Mouse (Mus musculus) urinary bladder, postnatal 4 days (tissue): ENCODE measurements around the gene Nek9.

ENCODE experiments used
- DNase-seq, 2 experiments: peaks; one replicate each; pipeline ENCODE4 v3.0.0; 2021 to 2022; ENCODE audit warnings: low spot score in 2 of 2

Gene Nek9

DNA sequence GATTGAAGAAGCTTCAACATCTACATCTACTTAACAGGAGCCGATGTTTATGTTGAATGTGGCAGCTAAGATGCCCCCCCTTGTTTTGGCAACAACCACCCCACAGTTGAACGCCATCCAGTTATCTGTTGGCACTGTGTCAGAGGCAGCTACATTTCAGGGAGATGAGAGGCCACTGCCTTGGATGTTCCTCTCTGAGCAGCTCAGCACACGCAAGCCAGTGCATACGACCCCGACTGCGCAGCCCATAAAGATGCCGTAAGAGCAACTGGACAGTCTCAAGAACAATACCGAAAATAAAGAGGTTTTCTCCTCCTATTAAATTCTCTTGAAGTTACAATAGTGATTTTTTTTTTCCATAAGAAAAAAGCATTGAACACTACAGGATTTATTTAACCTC is 74.6 kb downstream of the Nek9 start:
- DNase-seq: no peak

DNA sequence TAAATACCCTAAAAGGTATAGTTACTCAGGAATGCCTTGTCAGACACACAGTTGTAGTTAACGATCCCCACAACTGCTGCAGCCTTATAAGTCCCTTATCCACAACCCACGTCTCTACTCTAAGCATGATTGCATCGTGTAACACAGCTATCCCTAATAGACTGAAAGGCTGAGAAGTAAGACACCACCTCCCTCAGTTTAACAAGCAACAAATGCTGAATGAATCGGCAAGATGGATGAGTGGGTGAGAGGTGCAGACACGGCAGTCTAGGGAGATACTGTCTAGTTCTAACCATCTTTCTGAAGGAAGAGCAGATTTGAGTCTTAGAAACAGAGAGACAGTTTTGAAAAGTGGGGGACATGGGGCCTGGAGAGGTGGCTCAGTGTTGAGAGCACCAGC is 76.0 kb downstream of the Nek9 start:
- DNase-seq: no peak

DNA sequence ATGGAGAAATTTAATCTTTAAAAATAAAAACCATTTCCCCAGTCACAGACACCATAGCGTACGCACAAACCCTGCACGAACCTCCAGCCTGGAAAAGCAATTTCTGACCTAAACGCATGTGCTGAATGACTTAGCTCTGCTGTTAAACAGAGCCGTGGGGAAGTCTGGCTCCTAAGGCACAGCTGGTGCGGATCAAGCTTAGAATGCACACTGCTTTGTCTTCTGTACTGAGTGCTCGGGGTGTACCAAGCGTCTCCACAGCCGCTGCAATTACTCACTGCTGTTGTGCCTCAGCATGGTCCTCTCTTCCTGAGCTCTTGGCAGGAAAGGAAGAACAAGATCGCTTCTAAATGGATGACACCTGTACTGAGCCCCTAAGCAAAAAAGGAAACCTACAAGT is 76.7 kb downstream of the Nek9 start:
- DNase-seq: no peak

DNA sequence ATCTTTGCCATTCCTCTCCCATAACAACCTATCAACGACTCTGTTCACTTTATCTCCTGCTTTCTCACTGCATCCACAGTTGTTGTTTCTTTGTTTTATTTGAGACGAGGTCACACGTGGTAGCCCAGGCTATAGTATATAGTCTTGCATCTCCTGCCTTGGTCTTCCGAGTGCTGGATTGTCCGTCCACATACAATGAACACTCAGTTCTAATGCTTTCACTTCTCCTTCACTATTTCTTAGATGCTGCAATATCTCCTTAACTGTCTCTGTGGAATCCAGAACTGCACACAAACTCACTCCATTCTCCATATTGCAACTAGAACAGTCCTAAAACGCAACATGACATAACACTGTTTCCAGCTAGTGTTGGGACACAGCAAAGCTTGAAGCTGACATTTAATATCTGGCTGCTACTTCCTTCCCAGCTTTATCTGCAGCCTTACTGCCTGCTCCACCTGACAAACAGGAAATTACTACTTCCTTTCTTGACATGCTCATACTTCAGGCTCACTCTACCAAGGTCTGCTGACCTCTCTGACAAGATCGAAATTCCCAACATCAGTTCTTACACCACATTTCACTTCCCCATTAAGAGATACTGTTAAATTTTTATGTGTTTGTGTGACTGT is 82.0 kb downstream of the Nek9 start:
- no peak for DNase-seq

DNA sequence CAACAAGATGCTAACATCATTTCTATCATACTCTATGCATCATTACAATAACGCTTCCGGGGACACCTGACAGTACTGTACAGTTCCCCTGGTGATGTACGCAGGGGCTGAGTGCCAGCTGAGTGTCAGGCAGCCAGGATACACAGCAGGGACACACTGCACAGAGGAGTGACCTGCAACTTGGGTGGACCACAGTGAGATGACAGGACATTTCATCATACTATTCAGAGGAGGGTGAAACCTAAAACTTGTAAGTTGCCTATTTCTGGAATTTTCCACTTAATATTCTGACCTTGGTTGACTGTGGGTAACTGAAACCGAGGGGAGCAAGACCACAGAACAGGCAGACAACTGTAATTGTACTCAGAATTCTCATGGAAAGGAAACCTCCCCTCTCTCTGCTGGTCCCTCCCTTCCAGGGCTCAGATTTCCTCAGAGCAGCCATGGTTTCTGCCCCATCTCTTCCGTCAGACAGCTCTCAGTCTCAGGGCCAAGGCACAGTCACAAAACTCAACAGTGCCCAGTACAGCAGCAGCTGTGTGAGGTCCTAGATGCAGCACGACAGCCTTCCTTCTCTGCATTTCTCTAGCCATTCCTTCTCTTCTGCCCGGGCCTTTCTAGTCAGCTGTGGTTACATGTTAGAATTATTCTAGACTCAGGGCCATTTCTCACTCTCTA is 82.9 kb downstream of the Nek9 start:
- no peak for DNase-seq

DNA sequence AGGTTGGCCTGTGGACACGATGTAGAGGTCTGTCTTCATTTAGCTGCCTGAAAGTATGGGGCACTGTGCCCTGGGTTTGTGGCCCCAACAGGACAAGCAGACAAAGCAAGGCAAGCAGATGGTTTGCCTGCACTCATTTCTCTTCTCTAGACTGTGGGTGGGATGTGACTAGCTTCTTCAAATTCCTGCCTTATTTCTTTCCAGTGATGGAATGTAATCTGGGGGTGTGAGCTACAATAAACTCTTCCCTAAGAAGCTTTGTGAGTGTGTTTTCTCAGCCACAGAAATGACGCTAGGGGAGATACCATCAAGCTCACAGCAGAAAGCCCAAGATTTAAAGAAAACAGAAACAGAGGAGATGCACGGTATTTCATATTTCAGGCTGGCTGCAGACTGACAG is 87.1 kb downstream of the Nek9 start:
- DNase-seq: no peak
